Mouse (Mus musculus) neural tube, embryonic 14.5 days (tissue): Measurements from ENCODE around the gene Styxl1. TPM values are rescaled to one million over a fixed set of nuclear protein-coding genes. Genes with fewer than 3 reads are reported as not detected.

Source experiments
- ATAC-seq: fragments of 200-750 bp; cut with Nextera tagmentation; 2 replicates; pipeline ENCODE4 v1.8.0; 2017; ENCODE audit warnings: low read depth, mild to moderate bottlenecking, moderate TSS enrichment, moderate library complexity
- H3K27ac ChIP-seq: fragments of 300-500 bp; sonication (generic); 2 replicates; pipeline ENCODE4 v1.5.1; 2014; ENCODE audit warnings: low read depth, mild to moderate bottlenecking, control low read depth, low read length, moderate library complexity, mixed read lengths
- H3K27me3 ChIP-seq: fragments of 300-500 bp; sonication (generic); 2 replicates; pipeline ENCODE4 v1.6.1; 2014; ENCODE audit warnings: low read length; ENCODE audit not compliant: control insufficient read depth, insufficient read depth
- H3K36me3 ChIP-seq: fragments of 300-500 bp; sonication (generic); 2 replicates; pipeline ENCODE4 v1.6.1; 2014; ENCODE audit warnings: low read length, mixed read lengths; ENCODE audit not compliant: control insufficient read depth, insufficient read depth
- H3K4me1 ChIP-seq: fragments of 300-500 bp; sonication (generic); 2 replicates; pipeline ENCODE4 v1.6.1; 2014; ENCODE audit warnings: low read length; ENCODE audit not compliant: control insufficient read depth, insufficient read depth
- H3K4me2 ChIP-seq: fragments of 300-500 bp; sonication (generic); 2 replicates; pipeline ENCODE4 v1.6.1; 2014; ENCODE audit warnings: mild to moderate bottlenecking, low read depth, low read length, control low read depth
- H3K4me3 ChIP-seq: fragments of 300-500 bp; sonication (generic); 2 replicates; pipeline ENCODE4 v1.5.1; 2014; ENCODE audit warnings: low read depth, low read length, control low read depth, mixed read lengths
- H3K9ac ChIP-seq: fragments of 300-500 bp; sonication (generic); replicated peaks from 2 replicates; pipeline ENCODE4 v1.6.1; 2014; ENCODE audit warnings: low read depth, mild to moderate bottlenecking, control low read depth, low read length, mixed read lengths
- H3K9me3 ChIP-seq: fragments of 300-500 bp; sonication (generic); 2 replicates; pipeline ENCODE4 v1.6.1; 2016; ENCODE audit warnings: low read length; ENCODE audit not compliant: control insufficient read depth
- WGBS: fragments of 180-500 bp; shearing (Covaris S2); extraction: QIAGEN DNeasy Blood & Tissue Kit; methylation state at CpG from one replicate; pipeline ENCODE4 v1.1.7; 2014; 5-methylcytosine and 5-hydroxymethylcytosine counted together
- microRNA-seq: library from miRNA; unstranded; fragments of <30 nt; microRNA quantifications from one replicate; pipeline ENCODE4, GENCODE M21; 2016
- polyA plus RNA-seq: library from polyadenylated mRNA; unstranded; fragments of >200 nt; fragmentation: Nextera tagmentation; extraction: Ambion mirVana; gene quantifications from 2 replicates; pipeline ENCODE4 v1.2.1, GENCODE M21; 2014

Gene Styxl1
- polyA plus RNA-seq, 1 experiment from 2014 or later = 0.76 TPM

DNA sequence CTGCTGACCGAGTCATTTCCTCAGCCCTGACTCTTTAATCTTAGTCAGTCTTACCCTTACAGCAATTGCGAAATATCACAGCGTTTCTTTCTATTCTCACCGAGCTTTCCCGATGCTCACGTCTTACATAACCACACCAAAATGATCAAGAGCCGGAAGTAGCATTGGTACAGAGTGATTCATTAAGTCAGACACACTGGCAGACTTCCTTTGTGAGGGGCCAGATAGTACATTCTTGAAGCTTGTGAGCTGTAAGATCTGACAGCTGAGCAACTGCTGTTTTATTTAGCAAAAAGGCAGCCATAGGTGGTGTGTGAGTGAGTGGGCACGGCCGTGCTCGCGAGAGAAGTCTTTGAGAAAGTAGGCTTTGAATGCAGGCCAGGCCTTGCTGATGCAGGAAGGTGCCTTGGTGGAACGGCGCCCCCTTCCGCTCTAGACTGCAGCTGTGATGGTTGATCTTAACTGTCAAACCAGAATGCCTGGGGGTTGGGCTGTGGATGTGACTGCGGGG lies 75.4 kb downstream of the Styxl1 start:
- Histone ChIP-seq H3K36me3 (peaks cover 7% of the 10 kb centered on the region; the same call in 1 of the 2 replicates), H3K9ac (no peak overlapping the region), H3K9me3 (no peaks in the 10 kb centered on the region), H3K27ac (no peak overlapping the region), H3K4me2 (no peak overlapping the region), H3K4me1 (no peaks in the 10 kb centered on the region), H3K27me3 (no peaks in the 10 kb centered on the region), H3K4me3 (no peak overlapping the region)
- no peak for ATAC-seq
- 85% methylated on average over 15 of the region's 15 CpGs for WGBS

DNA sequence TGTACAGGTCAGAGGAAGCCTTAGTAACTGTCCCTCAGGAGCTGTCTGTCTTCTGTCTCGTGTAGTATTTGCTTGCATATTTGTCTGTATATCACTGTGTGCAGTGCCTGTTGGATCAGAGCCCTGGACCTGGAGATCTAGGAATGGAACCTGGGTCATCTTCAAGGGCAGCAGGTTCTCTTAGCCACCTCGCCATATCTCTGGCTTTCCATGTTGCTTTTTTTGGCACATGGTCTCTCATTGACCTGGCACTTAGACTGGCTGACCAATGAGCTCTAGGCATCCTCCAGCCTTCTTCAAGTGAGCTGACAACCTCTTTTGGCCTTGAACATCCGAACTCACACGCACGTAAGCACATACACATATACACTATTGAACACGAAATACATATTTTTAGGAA lies 76.0 kb downstream of the Styxl1 start:
- Histone ChIP-seq H3K27ac (no peak overlapping the region), H3K9me3 (no peaks in the 10 kb centered on the region), H3K4me2 (no peak overlapping the region), H3K27me3 (no peaks in the 10 kb centered on the region), H3K4me3 (no peak overlapping the region), H3K4me1 (no peaks in the 10 kb centered on the region), H3K36me3 (peaks cover 7% of the 10 kb centered on the region; the same call in 1 of the 2 replicates), H3K9ac (no peak overlapping the region)
- WGBS = 91% methylated on average over 6 of the region's 6 CpGs
- no peak for ATAC-seq

DNA sequence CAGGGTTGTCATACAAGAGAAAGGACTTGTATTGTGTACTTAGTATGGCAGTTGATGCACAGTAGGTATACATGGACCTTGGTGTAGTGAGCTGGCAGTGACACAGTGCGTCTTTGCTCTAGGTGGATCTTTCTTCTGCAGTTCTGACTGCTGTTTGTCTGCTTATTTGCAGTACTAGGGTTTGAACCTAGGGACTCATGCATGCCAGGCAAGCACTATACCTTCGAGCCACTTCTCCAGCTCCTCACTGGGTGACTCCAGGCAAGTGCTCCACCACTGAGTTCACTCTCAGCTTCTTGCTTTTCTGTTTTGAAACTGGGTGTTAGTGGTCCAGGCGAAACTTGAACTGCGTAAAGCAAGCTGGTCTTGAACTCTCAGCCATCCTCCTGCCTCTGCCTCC lies 76.6 kb downstream of the Styxl1 start:
- 96% methylated on average over 4 of the region's 4 CpGs for WGBS
- no peak overlapping the region for H3K9ac ChIP-seq

DNA sequence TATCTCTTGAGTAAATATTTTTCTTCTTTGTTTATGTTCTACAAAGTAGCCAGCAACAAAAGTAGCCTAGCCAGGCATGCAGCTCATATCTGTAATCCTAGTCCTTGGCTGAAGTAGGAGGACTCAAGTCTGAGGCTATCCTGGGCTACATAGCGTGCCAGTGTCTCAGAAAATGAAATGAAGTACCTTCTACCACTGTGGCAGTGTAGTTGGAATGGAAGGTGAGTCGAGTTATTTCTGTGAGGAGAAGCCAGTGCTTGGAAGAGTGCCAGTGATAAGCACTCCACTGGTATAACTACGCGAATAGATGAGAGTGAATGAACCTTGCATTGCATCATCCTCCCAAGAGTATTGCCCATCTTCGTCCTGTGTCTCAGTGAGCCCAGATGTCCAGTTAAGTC lies 80.5 kb downstream of the Styxl1 start:
- Histone ChIP-seq H3K27me3 (no peaks in the 10 kb centered on the region), H3K4me1 (no peaks in the 10 kb centered on the region), H3K9ac (no peak overlapping the region), H3K36me3 (peaks cover 7% of the 10 kb centered on the region; the same call in 1 of the 2 replicates), H3K4me3 (no peak overlapping the region), H3K4me2 (no peak overlapping the region), H3K27ac (no peak overlapping the region), H3K9me3 (no peaks in the 10 kb centered on the region)
- WGBS = 89% methylated on average over 5 of the region's 5 CpGs
- no peak for ATAC-seq

More for the DNA sequence above, 76.6 kb downstream of the Styxl1 start:
- peaks cover 7% of the 10 kb centered on the region; the same call in 1 of the 2 replicates for H3K36me3 ChIP-seq
- H3K4me2 ChIP-seq = no peak overlapping the region
- no peak for ATAC-seq
- no peaks in the 10 kb centered on the region for H3K4me1 ChIP-seq
- no peaks in the 10 kb centered on the region for H3K9me3 ChIP-seq
- no peaks in the 10 kb centered on the region for H3K27me3 ChIP-seq
- H3K4me3 ChIP-seq = no peak overlapping the region
- no peak overlapping the region for H3K27ac ChIP-seq

Small RNA genes within 50 kb of the gene (microRNA-seq; reads per million reads assigned to microRNA genes)
- gene Mir7034 = not detected

Other genes with a start within 250 kb of the Styxl1 start
- gene Hip1, start 233.3 kb downstream of the Styxl1 start, polyA plus RNA-seq = 49.0 and 52.4 TPM in 2 replicates
- not detected in 2 replicates for gene Ccl26, start 214.8 kb downstream of the Styxl1 start, polyA plus RNA-seq
- gene Ccl24, start 205.3 kb downstream of the Styxl1 start, polyA plus RNA-seq = 3.7 TPM in 1 of 2 replicates, not detected in the other
- gene Rhbdd2, start 145.8 kb downstream of the Styxl1 start, polyA plus RNA-seq = 90.9 and 111 TPM in 2 replicates
- gene Por, start 108.4 kb downstream of the Styxl1 start, polyA plus RNA-seq = 70.9 and 80.5 TPM in 2 replicates
- gene Tmem120a, start 33.9 kb downstream of the Styxl1 start, polyA plus RNA-seq = 76.3 and 82.0 TPM in 2 replicates
- 680 and 694 TPM in 2 replicates for gene Mdh2, start 95 bp upstream of the Styxl1 start, polyA plus RNA-seq
- gene Srrm3, start 28.5 kb upstream of the Styxl1 start, polyA plus RNA-seq = 61.0 and 65.9 TPM in 2 replicates
- 7.8 and 11.4 TPM in 2 replicates for gene Hspb1, start 109.5 kb upstream of the Styxl1 start, polyA plus RNA-seq
- gene Ywhag, start 156.2 kb upstream of the Styxl1 start, polyA plus RNA-seq = 419 and 431 TPM in 2 replicates
- gene Ssc4d, start 196.1 kb upstream of the Styxl1 start, polyA plus RNA-seq = 1.0 and 1.4 TPM in 2 replicates
- gene Zp3, start 201.7 kb upstream of the Styxl1 start, polyA plus RNA-seq = 0.29 TPM in 1 of 2 replicates, not detected in the other
- 18.9 and 23.3 TPM in 2 replicates for gene Dtx2, start 216.4 kb upstream of the Styxl1 start, polyA plus RNA-seq